Mouse (Mus musculus): ENCODE measurements at regions not wholly inside any gene's neighbourhood (a gene's known extent, or its start where the extent isn't known, plus 50 kb on each side); places are given as distances from the start of the nearest gene placed in this dataset.
A peak's percentile ranks its signal among the peaks of the same experiment; 100 is the strongest.
"Not testable (repeated sequence)": the region's sequence is repeated elsewhere in the genome, so short reads cannot be mapped to it uniquely, and the experiment has no call there.

DNA sequence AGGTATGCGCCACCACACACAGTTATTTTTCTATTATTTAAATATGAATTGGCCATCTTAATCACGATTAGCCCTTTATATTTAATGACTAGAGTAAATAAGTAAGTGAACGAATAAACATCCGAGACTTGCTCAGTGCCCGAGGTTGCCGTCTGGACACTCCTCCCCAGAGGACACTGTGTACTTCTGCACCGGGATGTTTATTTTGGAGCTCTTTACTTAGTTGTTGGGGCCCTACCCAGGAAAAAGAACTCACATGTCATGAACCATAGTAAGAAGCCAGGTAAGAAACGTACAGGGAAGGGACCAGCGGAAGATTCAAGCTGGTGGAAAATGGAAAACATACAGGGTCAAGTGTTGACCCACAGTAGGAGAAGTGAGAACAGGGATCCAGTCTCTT lies 89.0 kb downstream of the Akr1d1 start:
- DNase-seq (ENCODE audit: low read depth, low spot score) = no peak

- DNase-seq (ENCODE audit: low read depth, low spot score) = peak; percentile 32
Observed at GRCm38 (mm10) chr6:37621364-37622029, 91.5 kb downstream of the Akr1d1 start.

GRCm38 (mm10) chr6:37622273-37622672 lies 92.3 kb downstream of the Akr1d1 start:
- DNase-seq (ENCODE audit: low read depth, low spot score) = peak; percentile 84

DNA sequence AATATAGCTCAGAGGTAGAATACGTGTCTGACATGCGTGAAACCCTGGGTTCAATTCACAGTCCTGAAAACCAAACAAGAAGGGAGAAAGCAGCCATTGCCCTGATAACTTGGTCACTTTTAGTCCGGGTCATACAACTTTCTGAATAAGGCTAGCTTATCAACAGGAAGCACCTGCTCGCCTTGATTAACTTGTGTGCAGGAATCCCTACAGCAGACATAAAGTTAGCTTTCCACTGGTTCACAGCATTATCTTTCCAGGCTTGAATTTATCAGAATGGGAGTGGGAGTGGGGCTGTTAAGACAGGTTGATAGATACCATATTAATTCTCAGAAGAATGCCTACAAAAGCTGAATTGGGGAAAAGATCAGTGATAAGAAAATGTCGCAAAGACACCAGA lies 97.2 kb downstream of the Akr1d1 start:
- no peak for DNase-seq (ENCODE audit: low read depth, low spot score)

DNA sequence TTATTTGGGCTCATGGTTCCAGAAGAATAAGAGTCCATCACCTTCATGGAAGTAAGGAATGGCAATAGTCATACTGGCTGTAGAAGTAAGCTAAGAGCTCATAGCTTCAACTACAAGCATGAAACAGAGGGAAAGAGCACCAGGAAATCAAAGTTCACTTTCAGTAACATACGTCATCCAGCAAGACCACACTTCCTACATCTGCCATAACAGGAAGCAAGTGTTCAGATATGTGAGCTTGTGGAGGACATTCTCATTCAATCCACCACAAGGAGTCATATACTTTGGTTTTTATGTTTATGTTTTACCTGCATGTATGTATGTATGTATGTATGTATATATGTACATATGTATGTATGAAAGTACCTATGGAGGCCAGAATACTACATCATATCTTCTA lies 104.0 kb downstream of the Akr1d1 start:
- no peak for DNase-seq (ENCODE audit: low read depth, low spot score)

DNA sequence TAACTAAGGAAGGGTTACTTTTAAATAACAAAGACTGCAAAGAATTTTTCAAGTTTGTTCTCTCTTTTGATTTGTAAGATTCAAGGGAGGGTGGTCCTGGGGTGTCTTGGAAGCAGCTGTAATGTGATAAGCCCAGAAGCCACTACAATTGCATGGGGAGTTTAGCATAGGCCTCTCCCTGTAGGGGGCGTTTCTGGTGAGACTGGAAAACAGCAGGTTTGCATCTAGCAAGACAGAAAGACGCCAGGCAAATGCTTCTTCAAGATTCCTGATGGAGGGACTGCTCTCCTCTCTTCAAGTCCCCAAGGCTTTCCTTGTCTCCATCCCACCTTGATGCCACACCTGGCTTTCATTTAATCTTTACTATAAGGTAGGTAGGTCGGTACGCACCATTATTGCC lies 112.1 kb downstream of the Akr1d1 start:
- no peak for DNase-seq (ENCODE audit: low read depth, low spot score)

DNA sequence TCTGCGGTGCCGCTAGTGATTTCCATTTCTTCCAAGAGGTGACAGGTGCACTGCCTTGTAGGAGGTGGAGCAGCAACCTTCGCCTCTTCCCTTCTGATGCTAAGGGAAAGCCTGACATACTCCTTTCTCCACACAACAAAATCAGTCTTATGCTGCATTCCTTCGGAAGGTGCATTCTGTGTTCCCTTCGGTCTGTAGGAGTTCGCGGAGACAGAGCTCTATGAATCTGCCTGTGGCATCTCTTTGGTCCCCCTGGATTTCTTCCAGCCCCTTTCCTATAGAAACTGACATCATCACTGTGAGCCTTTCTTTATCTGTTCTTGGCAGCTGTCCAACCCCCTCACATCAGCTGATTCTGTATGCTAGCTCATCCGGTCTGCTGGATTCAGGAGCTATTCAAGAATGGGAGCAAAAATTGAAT lies 112.7 kb downstream of the Akr1d1 start:
- no peak for DNase-seq (ENCODE audit: low read depth, low spot score)

- no peak for DNase-seq (ENCODE audit: low read depth, low spot score)
Observed at GRCm38 (mm10) chr6:37643176-37643575, 113.2 kb downstream of the Akr1d1 start.

GRCm38 (mm10) chr6:37643718-37644117 lies 113.7 kb downstream of the Akr1d1 start:
- no peak for DNase-seq (ENCODE audit: low read depth, low spot score)

- no peak for DNase-seq (ENCODE audit: low read depth, low spot score)
Observed at GRCm38 (mm10) chr6:37645551-37645950, 115.6 kb downstream of the Akr1d1 start.

GRCm38 (mm10) chr6:37657300-37657699 lies 127.3 kb downstream of the Akr1d1 start:
- DNase-seq (ENCODE audit: low read depth, low spot score) = not testable (repeated sequence)

DNA sequence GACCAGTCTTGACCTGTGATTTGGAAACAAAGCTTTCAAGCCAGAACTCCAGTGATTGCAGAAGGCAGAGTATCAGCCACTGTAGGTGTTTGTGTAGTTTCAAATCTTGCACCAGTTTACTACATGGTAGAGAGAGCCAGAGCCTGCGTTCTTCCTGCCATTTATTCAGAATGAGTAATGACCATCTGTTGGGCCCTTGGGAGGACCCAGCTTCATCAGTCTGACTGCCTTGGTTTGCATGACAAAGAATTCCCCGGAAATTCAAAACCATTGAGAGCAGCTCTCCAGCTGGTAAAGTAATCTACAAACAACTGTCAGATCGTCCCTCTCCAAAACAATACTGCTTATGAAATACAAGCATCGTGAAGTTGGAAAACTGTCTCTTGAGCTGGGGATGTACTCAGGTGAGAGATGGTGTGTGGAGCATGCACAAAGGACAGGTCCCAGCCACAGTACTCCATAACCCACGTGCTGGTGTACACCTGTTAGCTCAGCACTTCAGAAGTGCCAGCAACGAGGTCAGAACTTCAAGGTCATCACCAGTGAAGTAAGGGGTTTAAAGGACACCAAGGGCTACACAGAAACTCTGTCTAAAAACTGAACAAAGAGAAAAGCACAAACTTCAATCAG lies 128.2 kb downstream of the Akr1d1 start:
- peak; percentile 57 for DNase-seq (ENCODE audit: low read depth, low spot score)

- no peak for DNase-seq (ENCODE audit: low read depth, low spot score)
Observed at GRCm38 (mm10) chr6:37662747-37663146, 132.8 kb downstream of the Akr1d1 start.

- no peak for DNase-seq (ENCODE audit: low read depth, low spot score)
Observed at GRCm38 (mm10) chr6:37665576-37665975, 135.6 kb downstream of the Akr1d1 start.

DNA sequence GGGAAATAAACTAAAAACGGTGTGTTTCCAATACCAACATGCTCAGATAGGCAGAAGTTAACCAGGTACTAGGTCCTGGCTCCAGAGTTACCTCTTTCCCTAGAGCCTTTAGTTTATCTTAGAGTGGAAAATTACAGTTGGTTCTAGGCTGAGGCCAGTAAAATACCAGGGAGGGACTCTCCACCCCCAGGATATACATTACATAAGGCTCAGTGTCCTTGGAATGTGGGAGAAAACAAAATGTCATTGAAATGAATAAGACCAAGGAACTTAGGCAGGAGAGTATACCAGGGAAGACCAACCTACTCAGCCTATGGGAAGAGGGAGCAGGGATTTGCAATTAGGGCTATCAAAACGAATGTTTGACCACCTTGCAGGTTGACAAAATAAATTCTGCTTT lies 139.4 kb downstream of the Akr1d1 start:
- DNase-seq (ENCODE audit: low read depth, low spot score) = peak; percentile 58

DNA sequence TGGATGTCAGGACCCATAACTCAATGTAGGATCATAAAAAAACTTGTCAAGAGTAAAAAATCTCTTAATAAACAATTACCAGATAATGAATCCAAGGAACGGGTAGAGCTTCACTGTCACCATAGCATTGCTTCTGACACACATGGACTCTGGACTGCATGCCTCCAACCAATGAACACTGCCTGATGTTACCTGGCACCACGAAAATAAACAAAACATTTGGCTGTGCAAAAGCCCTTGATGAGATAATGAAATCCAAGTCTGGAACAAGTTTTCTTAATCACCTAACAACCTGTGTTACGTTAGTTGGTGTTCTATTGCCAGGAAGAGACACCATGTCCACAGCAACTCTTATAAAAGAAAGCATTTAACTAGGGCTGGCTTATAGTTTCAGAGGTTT lies 140.7 kb downstream of the Akr1d1 start:
- DNase-seq (ENCODE audit: low read depth, low spot score) = no peak

- no peak for DNase-seq (ENCODE audit: low read depth, low spot score)
Observed at GRCm38 (mm10) chr6:37679871-37680270, 149.9 kb downstream of the Akr1d1 start.

DNA sequence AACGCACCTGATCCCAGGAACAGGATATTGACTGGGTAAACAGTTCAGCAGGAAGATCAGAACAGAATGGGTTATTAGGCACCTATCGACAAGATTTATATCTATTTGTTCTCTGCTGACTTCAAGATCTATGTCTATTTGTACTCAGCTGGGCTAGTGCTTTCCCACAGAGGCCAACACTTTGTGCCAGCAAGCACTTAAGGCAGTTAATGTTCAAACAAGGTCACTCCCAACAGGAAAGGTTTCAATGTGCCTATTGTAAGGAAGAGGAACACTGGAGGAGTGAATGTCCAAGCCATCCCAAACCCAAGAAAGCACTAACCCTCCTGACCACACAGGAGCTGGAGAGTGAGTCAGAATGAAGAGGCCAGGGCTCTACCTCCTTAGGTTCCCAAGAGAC lies 151.4 kb downstream of the Akr1d1 start:
- DNase-seq (ENCODE audit: low read depth, low spot score) = not testable (repeated sequence)

GRCm38 (mm10) chr6:37686094-37686493 lies 156.1 kb downstream of the Akr1d1 start:
- no peak for DNase-seq (ENCODE audit: low read depth, low spot score)

GRCm38 (mm10) chr6:37688866-37689617 lies 159.1 kb downstream of the Akr1d1 start:
- DNase-seq (ENCODE audit: low read depth, low spot score) = no peak

DNA sequence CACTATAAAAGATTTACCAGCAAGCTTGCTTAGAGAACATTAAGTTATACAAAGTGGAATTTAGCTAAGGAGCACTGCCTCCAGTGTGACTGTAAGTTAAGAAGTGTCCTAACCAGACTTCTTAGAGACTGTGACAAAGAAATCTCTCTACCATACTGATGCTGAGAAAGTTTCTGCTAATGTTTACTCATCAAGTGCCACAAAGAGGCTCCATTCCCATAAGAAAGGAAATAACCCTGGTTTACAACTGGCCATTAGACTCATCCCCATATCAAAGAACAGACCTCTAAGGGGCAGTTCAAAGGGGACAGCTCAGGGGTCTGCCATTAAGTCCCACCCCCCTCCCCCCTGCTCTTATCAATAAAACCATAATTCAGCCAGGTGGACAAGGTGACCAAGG lies 159.7 kb downstream of the Akr1d1 start:
- DNase-seq (ENCODE audit: low read depth, low spot score) = no peak

GRCm38 (mm10) chr6:37691976-37692644 lies 162.1 kb downstream of the Akr1d1 start:
- DNase-seq (ENCODE audit: low read depth, low spot score) = no peak
